Mouse (Mus musculus): ENCODE results near the gene Ceacam18.
"Not testable (repeated sequence)": the region's sequence is repeated elsewhere in the genome, so short reads cannot be mapped to it uniquely, and the experiment has no call there.

The Ceacam18 gene

GRCm38 (mm10) chr7:43634500-43634899 is at the start of gene Ceacam18:
TSS of gene Ceacam18 (plus strand) at chr7:43634707.
- no peak for DNase-seq (ENCODE audit: low spot score)

GRCm38 (mm10) chr7:43584790-43585189 is 49.7 kb upstream of the Ceacam18 start:
- no peak for DNase-seq (ENCODE audit: low spot score)

- no peak for DNase-seq (ENCODE audit: low spot score)
Observed at GRCm38 (mm10) chr7:43601884-43602283, 32.6 kb upstream of the Ceacam18 start.

GRCm38 (mm10) chr7:43606896-43607742 is 27.4 kb upstream of the Ceacam18 start, which contains the start of gene Zfp819:
TSS of gene Zfp819 (plus strand) at chr7:43607169.
- DNase-seq (ENCODE audit: low spot score): no peak

- no peak for DNase-seq (ENCODE audit: low spot score)
Observed at GRCm38 (mm10) chr7:43607743-43608287, 26.7 kb upstream of the Ceacam18 start.

GRCm38 (mm10) chr7:43608316-43608824 is 26.1 kb upstream of the Ceacam18 start:
- DNase-seq (ENCODE audit: low spot score): no peak

GRCm38 (mm10) chr7:43613816-43614551 is 20.5 kb upstream of the Ceacam18 start:
- no peak for DNase-seq (ENCODE audit: low spot score)

GRCm38 (mm10) chr7:43622927-43623326 is 11.6 kb upstream of the Ceacam18 start:
- no peak for DNase-seq (ENCODE audit: low spot score)

GRCm38 (mm10) chr7:43623819-43624218 is 10.7 kb upstream of the Ceacam18 start:
- DNase-seq (ENCODE audit: low spot score): no peak

- no peak for DNase-seq (ENCODE audit: low spot score)
Observed at GRCm38 (mm10) chr7:43625065-43625464, 9.4 kb upstream of the Ceacam18 start.

- no peak for DNase-seq (ENCODE audit: low spot score)
Observed at GRCm38 (mm10) chr7:43625794-43626422, 8.6 kb upstream of the Ceacam18 start.

- DNase-seq (ENCODE audit: low spot score): no peak
Observed at GRCm38 (mm10) chr7:43633940-43634339, 567 bp upstream of the Ceacam18 start.

GRCm38 (mm10) chr7:43636194-43636593 is 1.7 kb downstream of the Ceacam18 start:
- DNase-seq (ENCODE audit: low spot score): no peak

GRCm38 (mm10) chr7:43637118-43637517 is 2.6 kb downstream of the Ceacam18 start:
- DNase-seq (ENCODE audit: low spot score): no peak

- no peak for DNase-seq (ENCODE audit: low spot score)
Observed at GRCm38 (mm10) chr7:43642587-43642986, 8.1 kb downstream of the Ceacam18 start.

- no peak for DNase-seq (ENCODE audit: low spot score)
Observed at GRCm38 (mm10) chr7:43643046-43643652, 8.6 kb downstream of the Ceacam18 start.

- no peak for DNase-seq (ENCODE audit: low spot score)
Observed at GRCm38 (mm10) chr7:43652683-43653082, 18.2 kb downstream of the Ceacam18 start.

GRCm38 (mm10) chr7:43654519-43654918 is 20.0 kb downstream of the Ceacam18 start:
- no peak for DNase-seq (ENCODE audit: low spot score)

- DNase-seq (ENCODE audit: low spot score): no peak
Observed at GRCm38 (mm10) chr7:43656232-43656631, 21.7 kb downstream of the Ceacam18 start.

- DNase-seq (ENCODE audit: low spot score): no peak
Observed at GRCm38 (mm10) chr7:43660002-43660401, 25.5 kb downstream of the Ceacam18 start, which contains the start of gene Siglece. TSS of gene Siglece (minus strand) at chr7:43660161.

GRCm38 (mm10) chr7:43662804-43663203 is 28.3 kb downstream of the Ceacam18 start:
- no peak for DNase-seq (ENCODE audit: low spot score)

- not testable (repeated sequence) for DNase-seq (ENCODE audit: low spot score)
Observed at GRCm38 (mm10) chr7:43667221-43667620, 32.7 kb downstream of the Ceacam18 start.
